Mouse (Mus musculus) ZHBTc4 (cell line): Measurements from ENCODE around the gene Ccdc103.

Source experiments
- DNase-seq: peaks from one replicate; pipeline ENCODE4 v3.0.0-alpha.2; 2011; ENCODE audit warnings: low read depth, low spot score

Gene Ccdc103

GRCm38 (mm10) chr11:102880585-102881313 lies at the start of gene Ccdc103, which contains the start of gene Eftud2:
Gene Ccdc103, plus strand, starts transcription at chr11:102881204.
Gene Eftud2, minus strand, starts transcription at chr11:102880985.
- DNase-seq, result peak; percentile 94

DNA sequence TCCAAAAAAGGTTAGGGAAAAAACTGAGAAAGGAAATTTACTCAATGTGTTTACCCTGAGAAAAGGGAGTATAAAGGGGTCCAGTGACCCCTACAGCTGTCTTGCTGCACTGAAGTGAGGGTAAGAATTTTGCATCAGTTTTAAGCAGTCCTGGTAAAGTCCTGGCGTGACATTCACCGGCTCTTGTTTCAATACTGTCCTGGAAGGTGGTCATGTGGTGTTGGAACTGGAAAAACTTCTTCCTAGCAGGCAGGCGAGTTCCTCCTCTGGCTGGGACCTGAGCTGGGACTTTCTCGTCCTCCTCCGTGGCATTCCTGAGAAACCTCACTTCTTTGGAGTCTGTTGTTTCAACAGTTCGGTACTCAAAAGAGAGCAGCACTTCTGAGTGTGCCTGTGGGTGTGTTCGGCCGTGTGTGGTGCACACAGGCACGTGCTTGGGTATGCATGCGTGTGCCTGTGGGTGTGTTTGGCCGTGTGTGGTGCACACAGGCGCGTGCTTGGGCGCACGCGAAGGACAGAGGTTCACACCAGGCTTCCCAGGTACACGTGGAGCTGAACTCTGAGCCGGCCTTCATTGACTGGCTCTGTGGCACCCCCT lies 48.2 kb upstream of the Ccdc103 start:
- no peak for DNase-seq

DNA sequence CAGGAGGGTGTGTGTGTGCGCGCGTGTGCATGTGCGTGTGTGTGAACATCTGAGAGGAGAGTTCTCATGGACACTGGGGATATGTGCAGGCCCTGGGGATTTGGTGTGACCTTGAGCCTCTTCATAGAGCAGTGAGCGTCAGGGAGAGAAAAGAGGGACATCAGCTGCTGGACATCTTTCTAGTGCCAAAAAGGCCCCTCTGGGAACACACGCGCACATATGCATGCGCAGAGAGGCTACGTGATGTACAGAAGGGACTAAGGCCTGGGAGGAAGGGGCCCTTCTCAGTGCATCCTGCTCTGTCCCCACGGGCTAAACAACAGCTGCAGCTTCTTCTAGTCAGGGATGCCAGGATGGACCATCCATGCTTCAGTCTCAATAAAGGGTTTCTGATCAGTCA lies 46.8 kb upstream of the Ccdc103 start:
- no peak for DNase-seq

DNA sequence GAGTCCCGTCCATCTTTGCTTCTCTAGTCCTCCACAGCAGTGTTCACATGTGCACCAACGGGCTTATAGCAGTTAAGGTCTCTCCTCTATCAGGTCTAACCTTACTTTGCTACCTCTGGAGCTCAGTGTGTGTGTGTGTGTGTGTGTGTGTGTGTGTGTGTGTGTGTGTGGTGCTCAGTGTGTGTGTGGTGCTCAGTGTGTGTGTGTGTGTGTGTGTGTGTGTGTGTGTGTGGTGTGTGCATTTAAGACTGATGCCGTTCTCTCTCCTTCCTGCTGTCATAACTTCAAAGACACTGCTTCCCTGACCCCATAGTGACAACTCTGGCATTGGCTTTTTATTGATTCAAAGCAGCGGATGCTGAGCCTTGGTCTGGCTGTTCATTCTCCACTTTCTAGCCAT lies 45.5 kb upstream of the Ccdc103 start, which contains the start of gene Higd1b:
Gene Higd1b, plus strand, starts transcription at position 301 of the 400 bp plus-strand sequence.
- no peak for DNase-seq

- DNase-seq, result no peak
Observed at GRCm38 (mm10) chr11:102836146-102836545, 44.9 kb upstream of the Ccdc103 start.

DNA sequence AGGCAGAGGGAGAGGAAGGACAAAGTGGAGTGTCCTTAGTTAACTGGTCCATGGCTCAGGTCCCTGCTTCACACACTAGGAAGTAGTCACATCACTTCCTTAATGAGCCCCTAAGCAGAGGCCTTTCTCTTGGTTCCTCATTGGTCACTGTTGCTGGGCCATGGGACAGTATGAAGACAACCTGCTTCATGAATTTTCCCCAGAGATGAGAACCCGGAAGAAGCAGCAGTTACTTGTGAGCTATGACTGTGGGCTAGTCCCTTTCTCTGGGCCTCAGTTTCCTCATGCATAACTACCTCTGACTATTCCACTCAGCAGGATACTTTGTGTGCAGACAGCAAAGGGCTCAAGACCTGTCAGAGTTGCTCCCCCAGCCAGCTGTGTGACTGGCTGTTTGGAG lies 43.6 kb upstream of the Ccdc103 start:
- no peak for DNase-seq

- no peak for DNase-seq
Observed at GRCm38 (mm10) chr11:102838126-102838525, 42.9 kb upstream of the Ccdc103 start.

DNA sequence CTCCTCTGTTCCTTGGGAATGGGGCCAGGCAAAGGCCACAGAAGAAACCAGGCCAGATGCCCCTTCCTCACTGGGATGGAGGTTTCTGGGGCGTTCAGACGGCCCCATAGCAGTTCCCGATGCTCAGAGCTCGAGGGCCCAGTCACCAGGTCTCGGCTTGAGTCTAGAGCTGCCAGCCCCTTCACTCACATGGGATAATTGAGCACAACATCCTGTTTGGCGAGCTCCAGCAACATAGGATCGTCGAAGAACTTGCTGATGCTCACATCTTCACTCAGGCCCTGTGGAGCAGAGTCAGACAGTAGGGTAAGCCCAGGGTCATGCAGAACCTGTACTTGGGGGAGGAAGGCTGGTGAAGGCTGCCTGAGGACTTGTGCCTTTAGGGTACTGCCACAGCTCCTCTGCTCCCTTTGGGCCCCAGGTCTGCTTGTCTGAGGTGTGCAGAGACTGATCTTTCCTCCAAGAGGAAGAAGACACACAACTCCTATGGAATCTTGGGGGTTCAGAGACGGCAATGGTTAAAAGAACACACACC lies 42.3 kb upstream of the Ccdc103 start:
- no peak for DNase-seq

- DNase-seq, result no peak
Observed at GRCm38 (mm10) chr11:102845926-102846325, 35.1 kb upstream of the Ccdc103 start.

DNA sequence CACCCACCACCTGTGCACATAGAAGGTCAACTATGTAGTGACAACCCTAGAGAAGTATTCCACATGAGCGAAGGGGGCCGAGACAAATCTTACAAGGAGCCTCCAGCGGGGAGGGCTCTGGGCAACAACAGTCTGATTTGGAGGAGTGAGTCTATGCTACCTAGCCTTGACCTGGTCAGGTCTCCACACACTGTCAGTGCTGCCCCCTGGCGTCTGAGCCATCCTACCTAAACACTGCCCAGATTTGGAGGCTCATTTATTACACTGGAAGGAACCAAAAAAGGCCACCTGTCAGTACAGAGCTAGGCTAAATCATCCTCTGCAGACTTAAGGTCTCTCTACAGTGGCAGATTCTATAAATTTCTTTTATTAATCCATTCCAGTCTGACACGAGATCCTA lies 29.1 kb upstream of the Ccdc103 start:
- DNase-seq, result peak; percentile 82

DNA sequence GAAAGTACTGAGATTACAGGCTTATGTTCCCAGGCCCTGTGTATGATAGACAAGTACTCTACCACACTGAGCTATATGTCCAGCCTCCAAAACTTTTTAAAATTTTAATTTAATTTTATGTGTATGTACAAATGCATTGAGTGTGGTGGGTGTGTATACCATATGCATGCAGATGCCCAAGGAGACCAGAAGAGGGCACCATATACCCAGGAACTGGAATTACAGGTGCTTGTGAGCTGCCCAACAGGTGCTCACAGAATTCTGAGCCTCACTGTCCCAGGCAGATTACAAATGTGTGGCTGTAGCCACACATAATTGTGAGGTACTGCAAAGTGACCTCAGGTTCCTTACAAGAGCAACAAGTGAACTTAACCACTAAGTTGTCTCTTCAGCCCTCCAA lies 27.2 kb upstream of the Ccdc103 start:
- peak; percentile 58 for DNase-seq

DNA sequence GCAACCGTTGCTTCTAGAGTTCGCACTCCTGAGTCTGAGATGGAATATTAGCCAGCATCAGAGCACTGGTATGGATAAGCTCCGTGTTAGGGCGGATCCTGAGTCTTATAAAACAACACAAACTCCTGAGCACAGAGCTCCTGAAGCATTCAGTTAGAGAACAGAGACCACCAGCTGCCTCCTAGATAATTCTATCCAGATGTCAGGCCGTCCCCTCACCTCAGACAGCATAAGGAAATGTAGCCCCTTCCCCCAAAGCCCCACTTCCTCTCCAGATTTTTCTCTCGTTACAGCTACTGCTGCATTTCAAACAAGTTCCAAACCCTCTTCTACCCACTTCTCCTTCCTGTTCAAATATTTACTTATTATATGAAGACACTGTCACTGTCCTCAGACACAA lies 25.1 kb upstream of the Ccdc103 start:
- DNase-seq, result no peak

DNA sequence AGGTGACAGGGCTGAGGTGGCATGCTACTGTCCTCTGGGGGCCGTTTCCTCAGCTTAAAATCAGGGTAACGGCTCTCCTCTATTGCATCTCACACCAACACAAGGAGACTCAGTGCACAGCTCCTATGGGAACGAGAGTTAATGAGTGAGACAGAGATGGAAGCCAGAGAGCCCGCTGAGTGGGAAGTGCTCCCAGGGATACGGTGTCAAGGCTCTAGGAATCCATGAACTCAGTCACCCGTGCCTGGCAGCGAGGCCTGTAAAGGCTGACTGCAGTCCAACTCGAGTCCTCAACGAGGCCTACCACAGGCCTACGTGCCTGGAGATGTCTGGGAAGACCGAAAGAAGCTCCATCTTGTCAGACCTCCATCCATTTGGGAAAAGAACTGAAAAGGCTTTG lies 22.1 kb upstream of the Ccdc103 start:
- DNase-seq, result no peak

DNA sequence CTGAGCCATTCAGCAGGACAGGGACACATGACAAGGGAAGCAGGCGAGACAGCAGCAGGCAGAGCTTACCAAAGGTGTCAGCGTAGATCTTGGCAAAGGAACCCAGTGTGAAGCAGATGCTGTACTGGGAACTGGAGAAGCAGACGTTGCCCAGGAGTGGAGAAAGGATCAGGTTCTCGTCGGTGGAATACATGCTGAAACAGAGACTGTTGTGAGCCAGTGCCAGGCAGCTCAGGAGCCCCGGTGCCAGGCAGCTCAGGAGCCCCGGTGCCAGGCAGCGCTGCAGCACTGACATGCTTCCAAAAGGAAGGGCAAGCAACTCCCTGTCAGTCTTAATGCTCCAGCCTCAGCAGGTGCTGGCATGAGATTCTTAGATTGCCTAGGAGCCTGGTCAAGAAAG lies 21.1 kb upstream of the Ccdc103 start:
- DNase-seq, result no peak

DNA sequence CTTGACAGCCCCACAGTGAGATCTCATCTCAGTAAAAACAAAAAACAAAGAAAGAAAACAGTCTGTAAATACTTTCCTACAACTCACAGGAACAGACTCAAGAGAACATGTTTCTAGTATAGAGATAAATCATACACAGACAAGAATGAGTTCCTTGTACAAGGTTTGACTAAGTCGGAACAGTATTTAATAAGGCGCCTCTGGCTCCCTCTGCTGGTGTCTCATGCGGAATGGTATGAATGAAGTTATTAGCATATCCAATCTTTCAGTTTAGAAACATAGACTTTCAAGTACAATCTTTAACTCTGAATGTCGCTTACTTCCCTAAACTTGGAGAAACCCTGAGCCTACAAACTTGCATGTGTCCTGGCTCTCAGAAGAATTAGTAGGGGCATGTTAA lies 16.7 kb upstream of the Ccdc103 start:
- DNase-seq, result peak; percentile 69

GRCm38 (mm10) chr11:102874801-102875334 lies 6.1 kb upstream of the Ccdc103 start:
- no peak for DNase-seq

DNA sequence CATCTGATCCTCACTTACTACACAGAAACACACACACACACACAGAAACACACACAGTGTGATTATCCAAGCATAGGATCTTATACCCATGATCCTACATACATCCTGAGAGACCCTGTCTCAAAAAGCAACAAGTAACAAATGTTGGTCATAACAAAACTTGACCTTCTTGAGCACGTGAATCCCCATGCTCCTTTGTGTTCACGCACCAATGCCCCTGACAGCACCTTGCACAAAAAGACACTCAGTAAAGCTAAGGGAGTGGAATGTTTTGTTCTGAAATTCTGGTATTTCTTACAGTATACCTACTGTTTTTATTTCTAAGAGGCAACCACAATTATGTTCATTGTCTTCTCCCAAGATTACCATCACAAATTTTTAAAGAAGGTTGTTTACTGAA lies 1.4 kb upstream of the Ccdc103 start:
- no peak for DNase-seq

DNA sequence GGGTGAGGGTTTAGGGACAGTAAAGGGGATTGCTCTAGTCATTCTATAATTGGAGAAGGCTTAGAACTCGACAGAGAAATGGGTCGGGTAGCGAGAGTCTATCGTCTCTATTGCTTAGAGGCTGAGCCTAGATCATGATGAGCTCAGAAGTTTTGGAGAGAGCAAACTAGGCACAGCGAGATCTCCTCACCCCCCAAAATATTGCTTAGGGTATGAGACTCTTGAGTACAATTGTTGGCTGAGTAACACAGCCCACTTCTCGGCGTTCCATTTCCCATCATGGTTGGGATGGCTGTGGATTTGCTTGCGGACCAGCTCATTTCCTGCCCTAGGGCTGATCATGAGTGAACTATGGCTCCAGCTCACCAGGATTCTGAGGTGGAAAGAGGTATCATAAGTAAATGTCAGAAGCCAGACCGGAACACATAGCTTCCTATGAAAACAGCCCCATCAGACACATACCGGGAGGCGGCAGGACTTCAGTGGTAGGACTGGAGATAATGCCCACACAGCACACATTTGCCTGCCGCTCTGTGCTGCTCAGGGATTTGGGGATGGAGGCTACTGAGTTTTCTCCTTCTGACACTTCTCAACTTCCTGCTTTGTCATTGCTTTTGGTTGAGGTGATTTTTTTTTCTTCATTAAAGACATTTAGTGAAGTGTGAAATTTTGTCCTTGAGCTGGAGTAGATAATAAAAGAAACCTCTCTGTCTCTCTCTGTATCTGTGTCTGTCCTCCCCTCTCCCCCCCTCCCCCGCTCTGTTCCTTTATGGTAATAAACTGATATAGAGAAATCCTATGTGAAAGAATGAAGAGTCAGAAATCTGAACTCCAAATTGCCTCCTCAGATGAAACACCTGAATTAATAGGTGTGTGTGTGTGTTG lies 552 bp downstream of the Ccdc103 start:
- no peak for DNase-seq

DNA sequence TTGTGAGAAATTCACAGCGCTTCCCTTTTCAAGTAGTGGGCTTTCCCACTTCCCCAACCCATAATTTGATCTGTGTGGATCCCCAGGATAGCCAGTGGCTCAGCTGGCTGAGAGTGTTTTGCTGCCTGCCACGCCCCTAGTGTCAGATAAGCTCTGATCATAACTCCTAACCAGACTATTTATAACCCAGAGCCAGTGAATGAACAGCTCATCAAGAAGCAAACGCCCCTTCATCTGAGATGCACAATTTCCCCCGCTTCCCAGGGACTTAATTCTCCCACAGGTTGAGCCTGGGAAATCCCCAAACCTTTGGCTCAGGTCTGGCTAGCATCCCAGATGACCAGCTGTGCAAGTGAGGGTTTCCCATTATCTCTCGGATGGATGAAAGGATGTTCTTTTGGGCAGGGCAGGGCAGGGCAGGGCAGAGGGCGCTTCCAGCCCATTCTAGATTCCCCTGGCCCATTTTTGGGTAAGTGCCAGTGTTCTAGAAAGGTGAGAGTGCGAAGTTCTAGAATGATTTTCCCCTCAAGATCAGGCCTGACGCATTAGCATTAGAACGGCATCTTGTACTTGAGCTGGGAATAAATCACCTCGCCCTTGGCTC lies 3.7 kb downstream of the Ccdc103 start, which contains the start of gene Fam187a:
Gene Fam187a, plus strand, starts transcription at position 554 of the 604 bp plus-strand sequence.
- DNase-seq, result no peak

- DNase-seq, result no peak
Observed at GRCm38 (mm10) chr11:102887433-102887832, 6.4 kb downstream of the Ccdc103 start.

- no peak for DNase-seq
Observed at GRCm38 (mm10) chr11:102888135-102888534, 7.1 kb downstream of the Ccdc103 start.
